Mouse (Mus musculus) MEL (cell line): Measurements from ENCODE around the gene Olfr1029. TPM values are rescaled to one million over a fixed set of nuclear protein-coding genes. Genes with fewer than 3 reads are reported as not detected.
"Not testable (repeated sequence)": the region's sequence is repeated elsewhere in the genome, so short reads cannot be mapped to it uniquely, and the experiment has no call there.

Experiments used
- DNase-seq: peaks from one replicate; pipeline ENCODE4 v3.0.0; 2011; ENCODE audit warnings: low read depth, low spot score
- H3K27ac ChIP-seq: 2 replicates; pipeline ENCODE4 v1.5.1; 2012; ENCODE audit warnings: low read depth, mild to moderate bottlenecking, control low read depth, low read length, moderate library complexity; ENCODE audit not compliant: control insufficient read depth
- H3K27me3 ChIP-seq, 2 experiments: fragments of 150-350 bp in 1 of 2; sonication (generic) in 1 of 2; 2 replicates each; pipeline ENCODE4 v1.6.1; 2012; ENCODE audit warnings: low read length in 2 of 2, mild to moderate bottlenecking in 2 of 2, improper control_type of control experiment in 1 of 2, moderate library complexity in 1 of 2; ENCODE audit not compliant: insufficient read depth in 2 of 2, control insufficient read depth in 1 of 2
- H3K36me3 ChIP-seq, 2 experiments: 2 replicates each; pipeline ENCODE4 v1.6.1; 2012 to 2014; ENCODE audit warnings: low read length in 2 of 2, improper control_type of control experiment in 1 of 2, inconsistent platforms in 1 of 2, mild to moderate bottlenecking in 1 of 2; ENCODE audit not compliant: insufficient read depth in 2 of 2, control insufficient read depth in 1 of 2
- H3K4me1 ChIP-seq, 2 experiments: fragments of 150-350 bp in 1 of 2; sonication (generic) in 1 of 2; 2 replicates each; pipeline ENCODE4 v1.6.1; 2012; ENCODE audit warnings: low read length in 2 of 2, improper control_type of control experiment in 1 of 2, mild to moderate bottlenecking in 1 of 2; ENCODE audit not compliant: insufficient read depth in 2 of 2, control insufficient read depth in 1 of 2
- H3K4me3 ChIP-seq, 2 experiments: fragments of 150-350 bp in 1 of 2; sonication (generic) in 1 of 2; 2 replicates each; pipeline ENCODE4 v1.5.1; 2012; ENCODE audit warnings: low read depth in 2 of 2, low read length in 2 of 2, mild to moderate bottlenecking in 2 of 2, moderate library complexity in 2 of 2, control low read depth in 1 of 2, improper control_type of control experiment in 1 of 2; ENCODE audit not compliant: control insufficient read depth in 1 of 2, insufficient read depth in 1 of 2
- H3K79me2 ChIP-seq: 2 replicates; pipeline ENCODE4 v1.6.1; 2012; ENCODE audit warnings: mild to moderate bottlenecking, low read length, moderate library complexity; ENCODE audit not compliant: control insufficient read depth, poor library complexity, insufficient read depth
- H3K9ac ChIP-seq: 2 replicates; pipeline ENCODE4 v1.6.1; 2012; ENCODE audit warnings: low read depth, mild to moderate bottlenecking, control low read depth, low read length, moderate library complexity; ENCODE audit not compliant: control insufficient read depth, poor library complexity, severe bottlenecking
- H3K9me3 ChIP-seq: fragments of 150-350 bp; sonication (generic); replicated peaks from 2 replicates; pipeline ENCODE4 v1.6.1; 2012; ENCODE audit warnings: mild to moderate bottlenecking, low read length, improper control_type of control experiment, moderate library complexity; ENCODE audit not compliant: insufficient read depth
- BHLHE40 ChIP-seq: IDR thresholded peaks from 2 replicates; pipeline ENCODE4 v1.6.1; 2012; ENCODE audit warnings: low read depth, mild to moderate bottlenecking, inconsistent platforms, low read length, improper control_type of control experiment, borderline replicate concordance
- CHD1 ChIP-seq: IDR thresholded peaks from 2 replicates; pipeline ENCODE4 v1.6.1; 2012; ENCODE audit warnings: low read depth, mild to moderate bottlenecking, inconsistent platforms, low read length, improper control_type of control experiment
- ELF1 ChIP-seq: IDR thresholded peaks from 2 replicates; pipeline ENCODE4 v1.6.1; 2014; ENCODE audit warnings: low read depth, mild to moderate bottlenecking, inconsistent platforms, low read length, improper control_type of control experiment, moderate library complexity
- ETS1 ChIP-seq: IDR thresholded peaks from 2 replicates; pipeline ENCODE4 v1.6.1; 2012; ENCODE audit warnings: low read depth, mild to moderate bottlenecking, inconsistent platforms, low read length, improper control_type of control experiment, moderate library complexity
- GABPA ChIP-seq: IDR thresholded peaks from 2 replicates; pipeline ENCODE4 v1.6.1; 2012; ENCODE audit warnings: low read depth, mild to moderate bottlenecking, inconsistent platforms, low read length, improper control_type of control experiment, moderate library complexity
- HCFC1 ChIP-seq: IDR thresholded peaks from 2 replicates; pipeline ENCODE4 v1.6.1; 2012; ENCODE audit warnings: low read depth, mild to moderate bottlenecking, inconsistent platforms, low read length, improper control_type of control experiment, moderate library complexity
- JUND ChIP-seq: IDR thresholded peaks from 2 replicates; pipeline ENCODE4 v1.6.1; 2011; ENCODE audit warnings: low read depth, mild to moderate bottlenecking, improper control_type of control experiment, low read length
- KAT2A ChIP-seq: conservative IDR thresholded peaks from 2 replicates; pipeline ENCODE4 v1.6.1; 2012; ENCODE audit warnings: low read depth, low read length, improper control_type of control experiment, inconsistent platforms
- MEF2A ChIP-seq: IDR thresholded peaks from 2 replicates; pipeline ENCODE4 v1.6.1; 2014; ENCODE audit warnings: low read depth, mild to moderate bottlenecking, inconsistent platforms, low read length, improper control_type of control experiment; ENCODE audit not compliant: poor library complexity, insufficient replicate concordance, severe bottlenecking; ENCODE audit errors: extremely low read depth
- MXI1 ChIP-seq: IDR thresholded peaks from 2 replicates; pipeline ENCODE4 v1.6.1; 2011; ENCODE audit warnings: mild to moderate bottlenecking, low read depth, low read length, improper control_type of control experiment
- MYB ChIP-seq: IDR thresholded peaks from 2 replicates; pipeline ENCODE4 v1.6.1; 2011; ENCODE audit warnings: mild to moderate bottlenecking, low read depth, low read length, improper control_type of control experiment
- MYC ChIP-seq: IDR thresholded peaks from 2 replicates; pipeline ENCODE4 v1.6.1; 2011; ENCODE audit warnings: low read depth, mild to moderate bottlenecking, low read length, improper control_type of control experiment, moderate library complexity
- NELFE ChIP-seq: IDR thresholded peaks from 2 replicates; pipeline ENCODE4 v1.6.1; 2011; ENCODE audit warnings: low read depth, low read length, improper control_type of control experiment
- POLR2A ChIP-seq, 2 experiments: IDR thresholded peaks; 2 replicates each; pipeline ENCODE4 v1.6.1; 2011 to 2012; ENCODE audit warnings: low read length in 2 of 2, mild to moderate bottlenecking in 2 of 2, control low read depth in 1 of 2, improper control_type of control experiment in 1 of 2, low read depth in 1 of 2, moderate library complexity in 1 of 2; ENCODE audit not compliant: control insufficient read depth in 1 of 2, insufficient read depth in 1 of 2, poor library complexity in 1 of 2
- POLR2AphosphoS2 ChIP-seq: IDR thresholded peaks from 2 replicates; pipeline ENCODE4 v1.6.1; 2011; ENCODE audit warnings: low read length, improper control_type of control experiment
- RAD21 ChIP-seq: IDR thresholded peaks from 2 replicates; pipeline ENCODE4 v1.6.1; 2011; ENCODE audit warnings: mild to moderate bottlenecking, low read depth, low read length, improper control_type of control experiment
- TBP ChIP-seq: IDR thresholded peaks from 2 replicates; pipeline ENCODE4 v1.8.0; 2011; ENCODE audit warnings: low read depth, low read length, improper control_type of control experiment
- TCF12 ChIP-seq: IDR thresholded peaks from 2 replicates; pipeline ENCODE4 v1.6.1; 2014; ENCODE audit warnings: low read depth, mild to moderate bottlenecking, inconsistent platforms, low read length, improper control_type of control experiment, moderate library complexity
- UBTF ChIP-seq: IDR thresholded peaks from 2 replicates; pipeline ENCODE4 v1.6.1; 2012; ENCODE audit warnings: low read depth, mild to moderate bottlenecking, inconsistent platforms, low read length, improper control_type of control experiment, moderate library complexity, borderline replicate concordance; ENCODE audit not compliant: insufficient read depth
- ZC3H11A ChIP-seq: IDR thresholded peaks from 2 replicates; pipeline ENCODE4 v1.6.1; 2012; ENCODE audit warnings: low read depth, mild to moderate bottlenecking, inconsistent platforms, low read length, improper control_type of control experiment
- ZKSCAN1 ChIP-seq: IDR thresholded peaks from 2 replicates; pipeline ENCODE4 v1.6.1; 2012; ENCODE audit warnings: low read depth, mild to moderate bottlenecking, inconsistent platforms, low read length, improper control_type of control experiment, moderate library complexity
- ZNF384 ChIP-seq: IDR thresholded peaks from 2 replicates; pipeline ENCODE4 v1.6.1; 2012; ENCODE audit warnings: low read depth, mild to moderate bottlenecking, inconsistent platforms, low read length, improper control_type of control experiment
- polyA plus RNA-seq, 2 experiments: library from polyadenylated mRNA; stranded (reverse) in 1 of 2; unstranded in 1 of 2; fragments of >175 nt in 1 of 2; fragments of >200 nt in 1 of 2; gene quantifications; 2 replicates each; pipeline versions ENCODE4 v1.2.1 to v1.2.4; 2012; ENCODE audit warnings: low replicate concordance in 2 of 2, low read depth in 1 of 2; ENCODE audit not compliant: insufficient read length in 2 of 2, insufficient read depth in 1 of 2, missing spikeins in 1 of 2
- total RNA-seq: library from RNA; depleted of rRNA; stranded (reverse); fragments of 300-350 nt; gene quantifications from 2 replicates; pipeline ENCODE4 v1.2.3, GENCODE M21; 2012

The Olfr1029 gene
- total and polyA plus RNA-seq, 3 experiments = not detected

DNA sequence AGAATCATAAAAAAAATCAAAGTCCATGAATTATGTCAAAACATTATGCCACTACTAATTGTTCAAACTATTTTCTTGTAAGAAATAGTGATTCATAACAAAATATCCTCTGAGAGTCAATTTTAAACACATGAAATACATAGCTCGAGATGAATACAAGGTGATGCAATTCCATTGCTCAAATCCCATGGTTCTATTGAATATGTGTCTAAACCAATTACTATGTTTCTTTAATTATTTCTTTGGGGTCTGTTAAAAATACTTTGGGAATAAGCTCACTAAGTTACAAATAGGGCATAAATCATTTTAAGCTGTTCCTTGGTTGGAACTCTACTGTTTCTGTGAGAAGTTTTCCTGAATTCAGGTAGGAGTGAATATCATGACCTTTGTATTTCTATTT, 5.3 kb downstream of the Olfr1029 start, which contains the start of gene Olfr1030:
TSS of gene Olfr1030 (plus strand) at position 301 of the 400 bp plus-strand sequence.
- DNase-seq = no peak
- TF ChIP-seq RAD21 (no peak), MEF2A (no peak), TCF12 (no peak), ETS1 (no peak), ZNF384 (no peak), JUND (no peak), MYB (no peak), ELF1 (no peak), CHD1 (no peak)
- TF ChIP-seq, all 39 proteins: peak for 0
- H3K9me3 ChIP-seq = no peaks in the 10 kb centered on the region
- no peaks in the 10 kb centered on the region for H3K79me2 ChIP-seq
- H3K9ac ChIP-seq = no peak within 1 kb of the TSS
- H3K27ac ChIP-seq = no peak within 1 kb of the TSS
- H3K4me1 ChIP-seq = no peaks in the 10 kb centered on the region
- H3K4me3 ChIP-seq = no peak within 1 kb of the TSS
- no peaks in the 10 kb centered on the region for H3K36me3 ChIP-seq
- no peaks in the 10 kb centered on the region for H3K27me3 ChIP-seq

DNA sequence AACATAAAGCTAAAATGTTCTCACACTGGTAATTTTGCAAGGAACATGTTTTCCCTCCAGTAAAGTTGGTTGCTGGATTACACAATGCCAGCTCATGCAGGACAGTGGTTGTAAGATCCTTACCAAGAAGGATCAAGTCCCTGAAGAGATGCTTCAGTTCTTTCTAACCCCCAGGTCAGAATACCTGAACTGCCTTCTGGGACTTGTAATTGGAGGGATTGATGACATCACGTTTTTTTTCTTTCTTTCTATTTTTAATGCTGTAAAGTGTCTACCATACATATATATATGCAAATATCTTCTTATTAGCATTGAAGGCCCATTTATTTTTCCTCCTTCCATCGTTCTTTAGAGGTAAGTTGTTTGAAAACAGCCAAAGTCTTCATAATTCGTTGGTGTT, 16.3 kb downstream of the Olfr1029 start, which contains the start of gene Olfr1031:
TSS of gene Olfr1031 (plus strand) at position 301 of the 400 bp plus-strand sequence.
- no peak within 1 kb of the TSS for H3K27ac ChIP-seq
- no peaks in the 10 kb centered on the region for H3K79me2 ChIP-seq
- H3K9me3 ChIP-seq = no peaks in the 10 kb centered on the region
- H3K36me3 ChIP-seq = no peaks in the 10 kb centered on the region
- H3K27me3 ChIP-seq = no peaks in the 10 kb centered on the region
- H3K4me1 ChIP-seq = no peaks in the 10 kb centered on the region
- H3K4me3 ChIP-seq = no peak within 1 kb of the TSS
- TF ChIP-seq MXI1 (no peak), HCFC1 (no peak), NELFE (no peak), MYC (no peak), POLR2AphosphoS2 (no peak), ETS1 (no peak), TCF12 (no peak), ZKSCAN1 (no peak), CHD1 (no peak)
- TF ChIP-seq, all 39 proteins: peak for 0
- H3K9ac ChIP-seq = no peak within 1 kb of the TSS
- no peak for DNase-seq

DNA sequence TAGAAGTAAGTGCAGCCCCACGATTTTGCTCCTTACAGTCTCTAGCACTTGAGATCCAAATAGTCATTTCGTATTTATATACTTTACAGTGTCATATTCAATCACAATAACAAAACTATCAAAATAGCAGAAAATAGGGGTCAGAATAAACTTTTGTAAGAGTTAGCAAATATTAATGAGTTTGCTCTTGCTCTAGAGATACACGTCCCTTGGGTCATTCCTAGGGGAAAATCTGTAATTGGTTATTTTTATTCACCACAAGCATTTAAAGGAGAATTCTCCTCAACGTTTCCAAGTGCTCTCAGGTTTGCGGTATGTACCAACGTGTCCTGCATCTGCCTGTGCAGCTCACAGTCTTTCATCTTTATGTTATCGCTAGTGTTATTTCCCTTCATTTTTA, 31.5 kb downstream of the Olfr1029 start, which contains the start of gene Olfr1032:
TSS of gene Olfr1032 (plus strand) at position 301 of the 400 bp plus-strand sequence.
- Histone ChIP-seq H3K27me3 (no peaks in the 10 kb centered on the region), H3K27ac (no peak within 1 kb of the TSS), H3K9me3 (no peaks in the 10 kb centered on the region), H3K4me1 (no peaks in the 10 kb centered on the region), H3K9ac (no peak within 1 kb of the TSS), H3K36me3 (no peaks in the 10 kb centered on the region), H3K79me2 (no peaks in the 10 kb centered on the region), H3K4me3 (no peak within 1 kb of the TSS)
- no peak for DNase-seq
- TF ChIP-seq ZKSCAN1 = no peak
- no peak for TF ChIP-seq CHD1
- TF ChIP-seq ETS1 = no peak
- no peak for TF ChIP-seq JUND
- TF ChIP-seq UBTF = no peak
- TF ChIP-seq ZC3H11A = no peak
- TF ChIP-seq TCF12 = no peak
- TF ChIP-seq GABPA = no peak
- TF ChIP-seq TBP = no peak
- no peak for TF ChIP-seq KAT2A
- no peak for TF ChIP-seq MXI1
- TF ChIP-seq ZNF384 = no peak
- no peak for TF ChIP-seq RAD21
- no peak for TF ChIP-seq MYB
- no peak for TF ChIP-seq POLR2A (IDR thresholded peaks at IDR 0.05; ENCODE audit: control insufficient read depth in 1 of 2, insufficient read depth in 1 of 2, low read depth in 1 of 2, low read length in 2 of 2, poor library complexity in 1 of 2)
- TF ChIP-seq BHLHE40 = no peak

DNA sequence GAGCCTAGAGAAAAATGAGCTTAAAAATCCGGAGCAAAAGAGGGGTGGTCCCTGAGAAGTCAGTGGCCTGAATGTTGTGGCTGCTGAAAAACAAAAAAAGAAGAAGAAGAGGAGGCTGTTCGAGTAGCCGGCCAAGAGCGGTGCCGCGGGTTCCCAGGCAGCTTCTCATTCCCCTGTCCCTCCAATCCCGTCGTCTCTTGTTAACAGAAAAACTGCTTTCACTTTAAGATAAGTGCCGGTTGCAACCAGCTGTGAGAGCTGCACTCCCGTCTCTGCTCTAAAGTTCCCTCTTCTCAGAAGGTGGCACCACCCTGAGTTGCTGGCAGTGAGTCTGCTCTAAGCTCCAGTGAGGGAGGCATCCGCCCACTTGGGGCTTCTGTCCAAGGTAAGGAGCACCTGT, 46.7 kb downstream of the Olfr1029 start, which contains the start of gene Olfr1033:
TSS of gene Olfr1033 (plus strand) at position 228 of the 400 bp plus-strand sequence.
- not testable (repeated sequence) for H3K4me3 ChIP-seq, H3K4me1 ChIP-seq, H3K27me3 ChIP-seq, H3K9me3 ChIP-seq, H3K36me3 ChIP-seq, H3K79me2 ChIP-seq, DNase-seq, H3K9ac ChIP-seq
- H3K27ac ChIP-seq = peak within 1 kb of the TSS; percentile 49; the same call in 1 of the 2 replicates
